Mouse (Mus musculus) mouse embryonic stem cell (cell line): Measurements from ENCODE around the gene Wfdc3.
"Not testable (repeated sequence)": the region's sequence is repeated elsewhere in the genome, so short reads cannot be mapped to it uniquely, and the experiment has no call there.

ENCODE experiments used
- in situ Hi-C, 2 experiments: fragments of 300-500 bp; cut with MboI; formaldehyde crosslinking; loops; 1 replicate in 1 of 2; 3 replicates in 1 of 2; pipeline ENCODE4 v1.14.3; 2019 to 2020; ENCODE audit warnings: low sequenced_read_pairs in 2 of 2, low pct_unique_long_range_greater_than_20kb in 1 of 2, mixed read lengths in 1 of 2; ENCODE audit not compliant: unreplicated experiment in 1 of 2

Gene Wfdc3

GRCm38 (mm10) chr2:164752454-164752853 is 6.7 kb upstream of the Wfdc3 start:
- in situ Hi-C loops, result no loop called here

- in situ Hi-C loops, result no loop called here
Measured at GRCm38 (mm10) chr2:164748991-164749390, 3.3 kb upstream of the Wfdc3 start.

- in situ Hi-C loops, result no loop called here
Measured at GRCm38 (mm10) chr2:164748191-164748590, 2.5 kb upstream of the Wfdc3 start.

- in situ Hi-C loops, result no loop called here
Measured at GRCm38 (mm10) chr2:164746693-164747092, 962 bp upstream of the Wfdc3 start.

- in situ Hi-C loops, result no loop called here
Measured at GRCm38 (mm10) chr2:164744987-164745386, 744 bp downstream of the Wfdc3 start.

- in situ Hi-C loops, result no loop called here
Measured at GRCm38 (mm10) chr2:164739876-164740275, 5.9 kb downstream of the Wfdc3 start.

GRCm38 (mm10) chr2:164737377-164738090 is 8.2 kb downstream of the Wfdc3 start:
- in situ Hi-C loops, result no loop called here

- in situ Hi-C loops, result no loop called here
Measured at GRCm38 (mm10) chr2:164735446-164735845, 10.3 kb downstream of the Wfdc3 start.

GRCm38 (mm10) chr2:164734839-164735238 is 10.9 kb downstream of the Wfdc3 start:
- in situ Hi-C loops, result loop anchor here in 1 of 2 experiments (5.0 kb wide), 1 partner anchor 58 kb away; no protein-coding TSS in a partner anchor

GRCm38 (mm10) chr2:164733259-164733658 is 12.5 kb downstream of the Wfdc3 start:
- in situ Hi-C loops, result loop anchor here in 1 of 2 experiments (5.0 kb wide), 1 partner anchor 56 kb away; no protein-coding TSS in a partner anchor

- in situ Hi-C loops, result loop anchor here in 1 of 2 experiments (5.0 kb wide), 1 partner anchor 54 kb away; no protein-coding TSS in a partner anchor
Measured at GRCm38 (mm10) chr2:164731719-164732118, 14.0 kb downstream of the Wfdc3 start.

- in situ Hi-C loops, result loop anchor here (5.0 to 10.0 kb wide), 3 partner anchors 51 to 121 kb away; partner anchors contain the start of gene Wfdc11 (in 1 of the 2)
Measured at GRCm38 (mm10) chr2:164725895-164726619, 19.7 kb downstream of the Wfdc3 start.

- in situ Hi-C loops, result loop anchor here in 1 of 2 experiments (10.0 kb wide), 2 partner anchors 48 to 118 kb away; partner anchors contain the start of gene Wfdc11
Measured at GRCm38 (mm10) chr2:164723276-164723675, 22.5 kb downstream of the Wfdc3 start.

- in situ Hi-C loops, result not testable (repeated sequence)
Measured at GRCm38 (mm10) chr2:164716194-164716786, 29.4 kb downstream of the Wfdc3 start.

- in situ Hi-C loops, result no loop called here
Measured at GRCm38 (mm10) chr2:164715005-164715404, 30.7 kb downstream of the Wfdc3 start, which contains the start of gene Spint5. Spint5 (plus strand) TSS chr2:164715305.

- in situ Hi-C loops, result no loop called here
Measured at GRCm38 (mm10) chr2:164705991-164706390, 39.7 kb downstream of the Wfdc3 start.

GRCm38 (mm10) chr2:164705328-164705727 is 40.4 kb downstream of the Wfdc3 start:
- in situ Hi-C loops, result no loop called here

- in situ Hi-C loops, result no loop called here
Measured at GRCm38 (mm10) chr2:164704235-164704634, 41.5 kb downstream of the Wfdc3 start.

- in situ Hi-C loops, result no loop called here
Measured at GRCm38 (mm10) chr2:164701761-164702160, 44.0 kb downstream of the Wfdc3 start.
